Mouse (Mus musculus): ENCODE results near the gene Zfp541.

- TF ChIP-seq POLR2A (IDR thresholded peaks at IDR 0.05; ENCODE audit: low read depth, low read length): no peak
- TF ChIP-seq CTCF (IDR thresholded peaks at IDR 0.05; ENCODE audit: extremely low read depth, insufficient read length, insufficient replicate concordance, low read depth, low read length): no peak
Measured at GRCm38 (mm10) chr7:16045538-16045937, 16.1 kb upstream of the Zfp541 start.

All from small intestine, adult 2 months (tissue).